Mouse (Mus musculus) embryonic facial prominence, embryonic 12.5 days (tissue): ENCODE data around the gene Slc35g3. TPM values are rescaled to one million over a fixed set of nuclear protein-coding genes. Genes with fewer than 3 reads are reported as not detected.

Source experiments
- ATAC-seq: fragments of 200-750 bp; cut with Nextera tagmentation; 2 replicates; pipeline ENCODE4 v1.8.0; 2017; ENCODE audit not compliant: insufficient number of reproducible peaks, insufficient read depth, low FRiP score, low TSS enrichment
- H3K27ac ChIP-seq: fragments of 300-500 bp; sonication (generic); 2 replicates; pipeline ENCODE4 v1.5.1; 2016; ENCODE audit warnings: mild to moderate bottlenecking
- H3K27me3 ChIP-seq: fragments of 300-500 bp; sonication (generic); 2 replicates; pipeline ENCODE4 v1.6.1; 2016; ENCODE audit warnings: mild to moderate bottlenecking, moderate library complexity
- H3K36me3 ChIP-seq: fragments of 300-500 bp; sonication (generic); 2 replicates; pipeline ENCODE4 v1.6.1; 2016; ENCODE audit warnings: mild to moderate bottlenecking
- H3K4me1 ChIP-seq: fragments of 300-500 bp; sonication (generic); 2 replicates; pipeline ENCODE4 v1.6.1; 2016
- H3K4me2 ChIP-seq: fragments of 300-500 bp; sonication (generic); replicated peaks from 2 replicates; pipeline ENCODE4 v1.6.1; 2016; ENCODE audit warnings: mild to moderate bottlenecking, moderate library complexity
- H3K4me3 ChIP-seq: fragments of 300-500 bp; sonication (generic); 2 replicates; pipeline ENCODE4 v1.5.1; 2016; ENCODE audit warnings: mild to moderate bottlenecking
- H3K9ac ChIP-seq: fragments of 300-500 bp; sonication (generic); 2 replicates; pipeline ENCODE4 v1.6.1; 2016; ENCODE audit warnings: mild to moderate bottlenecking, moderate library complexity
- H3K9me3 ChIP-seq: fragments of 300-500 bp; sonication (generic); 2 replicates; pipeline ENCODE4 v1.6.1; 2016; ENCODE audit warnings: mild to moderate bottlenecking, moderate library complexity
- WGBS: fragments of 180-500 bp; shearing (Covaris S2); methylation state at CpG from one replicate; pipeline ENCODE4 v1.1.7; 2016; 5-methylcytosine and 5-hydroxymethylcytosine counted together
- polyA plus RNA-seq: library from polyadenylated mRNA; unstranded; fragments of >200 nt; fragmentation: Nextera tagmentation; extraction: Ambion mirVana; gene quantifications from 2 replicates; pipeline ENCODE4 v1.2.1, GENCODE M21; 2016

Slc35g3 gene
- polyA plus RNA-seq, 1 experiment from 2014 or later: not detected

GRCm38 (mm10) chr11:69714636-69715329 lies 47.0 kb downstream of the Slc35g3 start:
- H3K27me3 ChIP-seq: no peaks in the 10 kb centered on the region
- H3K36me3 ChIP-seq: no peaks in the 10 kb centered on the region
- no peaks in the 10 kb centered on the region for H3K9me3 ChIP-seq
- H3K4me1 ChIP-seq: peaks cover 29% of the 10 kb centered on the region
- no peak overlapping the region for H3K9ac ChIP-seq
- no peak overlapping the region for H3K4me3 ChIP-seq
- ATAC-seq: no peak
- 0 out of 2 replicates have a peak overlapping the region, but pooled peaks have one; percentile 36 for H3K27ac ChIP-seq
- 36% methylated on average over 18 of the region's 18 CpGs for WGBS
- H3K4me2 ChIP-seq: no peak overlapping the region

DNA sequence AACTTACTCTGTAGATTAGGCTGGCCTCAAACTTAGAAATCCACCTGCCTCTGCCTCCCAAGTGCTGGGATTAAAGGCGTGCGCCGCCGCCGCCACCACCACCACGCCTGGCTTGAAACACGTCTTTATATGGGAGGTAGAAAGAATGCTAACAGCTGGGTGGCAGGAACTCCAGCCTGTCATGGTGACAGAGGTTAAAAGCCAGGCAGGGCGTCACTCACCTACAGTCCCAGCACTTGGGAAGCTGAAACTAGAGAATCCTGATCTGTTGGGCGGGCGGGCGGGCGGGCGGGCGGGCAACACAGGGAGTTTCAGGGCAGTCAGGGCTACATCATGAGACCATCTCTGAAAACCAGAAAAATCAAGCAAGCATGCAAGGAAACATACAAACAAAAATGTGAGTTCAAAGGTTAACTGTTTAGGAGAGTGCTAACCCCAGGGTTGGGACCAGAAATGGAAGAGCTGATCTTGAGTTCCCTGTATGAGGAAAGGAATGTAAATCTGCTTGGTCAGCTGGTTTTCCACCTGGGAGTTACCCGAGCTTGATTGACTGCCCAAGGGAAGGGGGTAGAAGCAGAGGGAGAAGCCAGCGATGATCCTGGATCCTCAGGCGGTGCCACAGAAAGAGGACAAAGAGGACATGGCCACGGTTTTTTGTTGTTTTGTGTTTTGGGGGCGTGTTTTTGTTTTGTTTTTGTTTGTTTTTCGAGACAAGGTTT lies 48.7 kb downstream of the Slc35g3 start:
- Histone ChIP-seq H3K36me3 (no peaks in the 10 kb centered on the region), H3K9me3 (no peaks in the 10 kb centered on the region), H3K4me1 (peaks cover 40% of the 10 kb centered on the region), H3K9ac (no peak overlapping the region), H3K4me2 (no peak overlapping the region), H3K4me3 (no peak overlapping the region), H3K27ac (no peak overlapping the region), H3K27me3 (no peaks in the 10 kb centered on the region)
- ATAC-seq: no peak
- 74% methylated on average over 20 of the region's 20 CpGs for WGBS

DNA sequence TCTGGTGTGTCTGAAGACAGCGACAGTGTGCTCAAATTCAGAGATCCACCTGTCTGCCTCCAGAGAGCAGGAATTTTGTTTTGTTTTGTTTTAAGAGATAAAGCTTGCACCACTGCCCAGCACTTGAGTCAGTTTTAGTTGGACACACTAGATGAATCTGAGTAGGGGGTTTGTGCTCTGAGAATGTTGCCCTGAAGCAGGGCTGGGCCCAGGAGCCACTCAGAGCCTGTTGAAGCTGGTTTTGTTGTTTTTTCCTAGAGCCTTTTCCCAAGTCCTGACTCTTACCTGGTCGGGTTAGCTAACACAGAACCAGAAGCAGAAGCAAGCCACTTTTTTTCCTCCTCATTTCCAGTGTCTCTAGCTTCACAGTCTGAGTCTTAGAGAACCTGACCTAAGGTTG lies 50.7 kb downstream of the Slc35g3 start:
- no peak for ATAC-seq
- H3K9me3 ChIP-seq: no peaks in the 10 kb centered on the region
- H3K4me3 ChIP-seq: no peak overlapping the region
- H3K27me3 ChIP-seq: no peaks in the 10 kb centered on the region
- no peaks in the 10 kb centered on the region for H3K36me3 ChIP-seq
- peaks cover 37% of the 10 kb centered on the region for H3K4me1 ChIP-seq
- H3K9ac ChIP-seq: no peak overlapping the region
- WGBS: 78% methylated on average over 2 of the region's 2 CpGs
- H3K27ac ChIP-seq: no peak overlapping the region
- no peak overlapping the region for H3K4me2 ChIP-seq

DNA sequence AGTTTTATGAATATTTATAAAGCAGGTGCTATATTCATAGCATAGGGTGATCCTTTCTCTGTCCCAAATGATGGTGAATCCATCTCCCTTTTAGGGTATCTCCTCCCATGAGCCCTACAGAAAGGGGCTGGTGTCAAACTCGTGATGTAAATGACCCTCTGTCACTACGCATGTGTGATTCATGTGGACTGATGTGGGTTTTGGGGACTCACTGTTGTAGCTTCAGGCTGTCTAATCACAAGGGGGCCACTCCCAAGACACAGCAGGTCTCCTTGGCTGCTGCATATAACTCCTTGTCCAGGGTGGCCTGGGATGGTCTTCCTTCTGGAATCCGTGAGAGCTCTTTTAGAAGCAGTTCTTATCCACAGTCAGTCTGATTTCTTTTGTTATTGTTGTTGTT lies 51.3 kb downstream of the Slc35g3 start:
- Histone ChIP-seq H3K27ac (no peak overlapping the region), H3K9me3 (no peaks in the 10 kb centered on the region), H3K4me2 (no peak overlapping the region), H3K4me3 (no peak overlapping the region), H3K9ac (no peak overlapping the region), H3K27me3 (no peaks in the 10 kb centered on the region), H3K36me3 (no peaks in the 10 kb centered on the region), H3K4me1 (peaks cover 31% of the 10 kb centered on the region)
- no peak for ATAC-seq
- WGBS: 75% methylated on average over 3 of the region's 3 CpGs

Other genes with a start within 250 kb of the Slc35g3 start
- gene Dnah2, start 212.9 kb downstream of the Slc35g3 start, polyA plus RNA-seq: 2.4 and 2.8 TPM in 2 replicates
- 57.0 and 61.9 TPM in 2 replicates for gene Efnb3, start 201.8 kb downstream of the Slc35g3 start, polyA plus RNA-seq
- gene Wrap53, start 181.7 kb downstream of the Slc35g3 start, polyA plus RNA-seq: 29.4 and 36.2 TPM in 2 replicates
- gene Trp53, start 181.6 kb downstream of the Slc35g3 start, polyA plus RNA-seq: 159 and 161 TPM in 2 replicates
- 4.2 and 5.3 TPM in 2 replicates for gene Atp1b2, start 156.0 kb downstream of the Slc35g3 start, polyA plus RNA-seq
- not detected in 2 replicates for gene Shbg, start 144.1 kb downstream of the Slc35g3 start, polyA plus RNA-seq
- gene Sat2, start 139.9 kb downstream of the Slc35g3 start, polyA plus RNA-seq: 25.4 and 25.8 TPM in 2 replicates
- 52.2 and 58.4 TPM in 2 replicates for gene Fxr2, start 129.0 kb downstream of the Slc35g3 start, polyA plus RNA-seq
- 0.36 TPM in 1 of 2 replicates, not detected in the other for gene Sox15, start 106.7 kb downstream of the Slc35g3 start, polyA plus RNA-seq
- 63.3 and 67.9 TPM in 2 replicates for gene Mpdu1, start 99.3 kb downstream of the Slc35g3 start, polyA plus RNA-seq
- 8.0 and 8.5 TPM in 2 replicates for gene Cd68, start 95.8 kb downstream of the Slc35g3 start, polyA plus RNA-seq
- 561 and 632 TPM in 2 replicates for gene Eif4a1, start 89.5 kb downstream of the Slc35g3 start, polyA plus RNA-seq
- gene Senp3, start 79.9 kb downstream of the Slc35g3 start, polyA plus RNA-seq: 134 and 147 TPM in 2 replicates
- gene Tnfsf13, start 76.2 kb downstream of the Slc35g3 start, polyA plus RNA-seq: 0.50 TPM in 2 replicates
- gene Tnfsf12, start 66.1 kb downstream of the Slc35g3 start, polyA plus RNA-seq: 3.1 and 3.9 TPM in 2 replicates
- gene Tnfsfm13, start 65.9 kb downstream of the Slc35g3 start, polyA plus RNA-seq: 2.5 and 3.5 TPM in 2 replicates
- gene Polr2a, start 3.3 kb downstream of the Slc35g3 start, polyA plus RNA-seq: 27.9 and 32.7 TPM in 2 replicates
- 2.1 and 2.4 TPM in 2 replicates for gene Zbtb4, start 3.9 kb upstream of the Slc35g3 start, polyA plus RNA-seq
- gene Chrnb1, start 34.0 kb upstream of the Slc35g3 start, polyA plus RNA-seq: 11.1 and 11.9 TPM in 2 replicates
- gene Fgf11, start 39.9 kb upstream of the Slc35g3 start, polyA plus RNA-seq: 1.7 and 2.2 TPM in 2 replicates
- gene Tmem102, start 43.7 kb upstream of the Slc35g3 start, polyA plus RNA-seq: 2.9 and 3.0 TPM in 2 replicates
- not detected in 2 replicates for gene Gm39566, start 53.3 kb upstream of the Slc35g3 start, polyA plus RNA-seq
- gene Spem2, start 56.5 kb upstream of the Slc35g3 start, polyA plus RNA-seq: not detected in 2 replicates
- gene Spem1, start 60.2 kb upstream of the Slc35g3 start, polyA plus RNA-seq: 0.29 and 0.58 TPM in 2 replicates
- 13.0 and 13.1 TPM in 2 replicates for gene Nlgn2, start 75.8 kb upstream of the Slc35g3 start, polyA plus RNA-seq
- gene Tmem256, start 76.5 kb upstream of the Slc35g3 start, polyA plus RNA-seq: 351 and 399 TPM in 2 replicates
- 122 and 127 TPM in 2 replicates for gene Plscr3, start 84.4 kb upstream of the Slc35g3 start, polyA plus RNA-seq
- gene Tnk1, start 96.8 kb upstream of the Slc35g3 start, polyA plus RNA-seq: 2.4 and 2.5 TPM in 2 replicates
- gene Tmem95, start 116.0 kb upstream of the Slc35g3 start, polyA plus RNA-seq: not detected in 2 replicates
- gene Kctd11, start 119.4 kb upstream of the Slc35g3 start, polyA plus RNA-seq: 2.9 and 3.0 TPM in 2 replicates
- 0.83 and 1.3 TPM in 2 replicates for gene Acap1, start 133.6 kb upstream of the Slc35g3 start, polyA plus RNA-seq
- 21.4 and 23.6 TPM in 2 replicates for gene 2810408A11Rik, start 139.0 kb upstream of the Slc35g3 start, polyA plus RNA-seq
- gene Neurl4, start 139.1 kb upstream of the Slc35g3 start, polyA plus RNA-seq: 14.2 and 15.9 TPM in 2 replicates
- 84.8 and 92.0 TPM in 2 replicates for gene Gps2, start 151.9 kb upstream of the Slc35g3 start, polyA plus RNA-seq
- 1,661 and 1,669 TPM in 2 replicates for gene Eif5a, start 160.0 kb upstream of the Slc35g3 start, polyA plus RNA-seq
- 10.7 and 11.4 TPM in 2 replicates for gene Ybx2, start 173.8 kb upstream of the Slc35g3 start, polyA plus RNA-seq
- 34.2 and 36.1 TPM in 2 replicates for gene Slc2a4, start 186.2 kb upstream of the Slc35g3 start, polyA plus RNA-seq
- gene Cldn7, start 202.8 kb upstream of the Slc35g3 start, polyA plus RNA-seq: 29.6 and 32.2 TPM in 2 replicates
- gene Ctdnep1, start 219.2 kb upstream of the Slc35g3 start, polyA plus RNA-seq: 32.4 and 32.8 TPM in 2 replicates
- 123 and 130 TPM in 2 replicates for gene Elp5, start 220.5 kb upstream of the Slc35g3 start, polyA plus RNA-seq
- 463 and 471 TPM in 2 replicates for gene Gabarap, start 229.2 kb upstream of the Slc35g3 start, polyA plus RNA-seq
- gene Phf23, start 233.8 kb upstream of the Slc35g3 start, polyA plus RNA-seq: 95.1 and 99.1 TPM in 2 replicates
- 67.2 and 70.3 TPM in 2 replicates for gene Dvl2, start 238.6 kb upstream of the Slc35g3 start, polyA plus RNA-seq